Mouse (Mus musculus): Measurements from ENCODE around the gene Cacnb1. TPM values are rescaled to one million over a fixed set of nuclear protein-coding genes. Genes with fewer than 3 reads are reported as not detected.

The Cacnb1 gene
- polyA plus RNA-seq, 1 experiment from 2014 or later: 1.2 TPM

DNA sequence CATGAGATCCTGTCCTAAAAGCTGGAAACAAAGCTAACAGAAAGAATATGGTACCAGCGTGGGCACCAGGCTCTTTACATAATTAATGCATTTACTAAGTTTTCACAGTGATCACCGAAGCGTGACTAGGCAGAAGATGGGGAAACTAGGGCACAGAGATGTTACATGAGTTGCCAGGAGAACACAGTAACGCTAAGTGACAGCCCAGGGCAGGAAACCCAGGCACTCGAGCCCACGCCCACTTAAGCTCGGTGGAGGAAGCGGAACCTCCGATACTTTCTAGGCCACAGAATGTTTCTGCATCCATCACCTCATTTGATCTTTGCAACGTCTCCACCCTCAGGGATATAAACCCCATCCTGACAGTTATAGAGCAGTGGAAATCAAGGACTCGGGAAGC lies 14.7 kb downstream of the Cacnb1 start:
- Histone ChIP-seq H3K4me3 (ENCODE audit: low read depth, low read length) (no peak overlapping the region), H3K27me3 (ENCODE audit: control insufficient read depth, insufficient read depth, low read depth, low read length) (no peaks in the 10 kb centered on the region; the same call in 1 of the 2 replicates), H3K36me3 (ENCODE audit: control insufficient read depth, insufficient read depth) (no peaks in the 10 kb centered on the region), H3K9ac (ENCODE audit: low read depth, low read length) (no peak overlapping the region), H3K4me1 (ENCODE audit: control insufficient read depth, low read depth, low read length) (no peaks in the 10 kb centered on the region), H3K4me2 (ENCODE audit: low read depth, low read length) (no peak overlapping the region), H3K27ac (ENCODE audit: low read length) (no peak overlapping the region), H3K9me3 (replicated peaks; ENCODE audit: control insufficient read depth, low read length) (no peaks in the 10 kb centered on the region)
- ATAC-seq (ENCODE audit: low read depth): no peak
- WGBS (ENCODE audit: insufficient replicate concordance): 45% methylated on average over 11 of the region's 11 CpGs

DNA sequence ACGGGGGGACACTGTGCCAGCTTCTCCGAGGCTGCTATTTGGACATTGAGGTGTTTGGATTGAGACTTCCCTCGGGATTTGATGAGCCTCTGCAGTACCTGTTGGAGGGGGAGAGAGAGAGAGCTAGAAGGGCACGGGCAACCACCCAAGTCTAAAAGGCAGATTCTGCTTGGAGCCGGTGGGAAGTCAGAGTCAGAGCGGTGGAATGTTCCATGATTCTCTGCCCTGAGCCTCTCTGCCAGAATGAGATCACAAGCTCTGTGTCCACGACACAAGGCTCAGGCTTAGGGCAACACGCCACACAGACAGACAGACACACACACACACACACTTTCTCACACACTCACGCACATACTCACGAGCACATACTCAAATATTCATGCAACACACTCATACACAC lies 17.1 kb downstream of the Cacnb1 start:
- H3K9me3 ChIP-seq (replicated peaks; ENCODE audit: control insufficient read depth, low read length): no peaks in the 10 kb centered on the region
- H3K9ac ChIP-seq (ENCODE audit: low read depth, low read length): no peak overlapping the region
- no peaks in the 10 kb centered on the region; the same call in none of the 2 replicates for H3K27me3 ChIP-seq (ENCODE audit: control insufficient read depth, insufficient read depth, low read depth, low read length)
- no peak overlapping the region for H3K4me3 ChIP-seq (ENCODE audit: low read depth, low read length)
- ATAC-seq (ENCODE audit: low read depth): no peak
- H3K4me1 ChIP-seq (ENCODE audit: control insufficient read depth, low read depth, low read length): no peaks in the 10 kb centered on the region
- no peaks in the 10 kb centered on the region for H3K36me3 ChIP-seq (ENCODE audit: control insufficient read depth, insufficient read depth)
- H3K4me2 ChIP-seq (ENCODE audit: low read depth, low read length): no peak overlapping the region
- 68% methylated on average over 10 of the region's 10 CpGs for WGBS (ENCODE audit: insufficient replicate concordance)
- H3K27ac ChIP-seq (ENCODE audit: low read length): no peak overlapping the region

DNA sequence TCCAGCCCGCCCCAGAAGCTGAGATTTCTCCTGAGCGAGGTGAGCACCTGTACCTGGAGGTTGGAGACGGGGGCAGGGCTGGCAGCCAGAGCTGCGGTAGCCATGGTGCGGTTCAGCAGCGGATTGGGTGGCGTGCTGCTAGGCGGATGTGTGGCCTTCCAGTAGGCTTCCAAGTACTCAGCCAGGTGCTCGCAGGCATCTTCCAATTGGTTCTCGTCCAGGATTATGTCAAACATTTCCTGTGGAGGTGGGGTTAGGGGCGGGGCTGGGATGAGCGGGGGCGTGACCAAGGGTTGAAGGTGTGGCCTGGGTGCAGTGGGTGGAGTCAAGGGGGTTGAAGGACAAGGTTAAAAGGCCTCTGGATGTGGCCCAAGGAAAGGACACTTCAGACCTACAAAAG lies 17.8 kb downstream of the Cacnb1 start:
- Histone ChIP-seq H3K9ac (ENCODE audit: low read depth, low read length) (no peak overlapping the region), H3K4me1 (ENCODE audit: control insufficient read depth, low read depth, low read length) (no peaks in the 10 kb centered on the region), H3K27me3 (ENCODE audit: control insufficient read depth, insufficient read depth, low read depth, low read length) (no peaks in the 10 kb centered on the region; the same call in none of the 2 replicates), H3K27ac (ENCODE audit: low read length) (no peak overlapping the region), H3K4me2 (ENCODE audit: low read depth, low read length) (no peak overlapping the region), H3K36me3 (ENCODE audit: control insufficient read depth, insufficient read depth) (no peaks in the 10 kb centered on the region), H3K4me3 (ENCODE audit: low read depth, low read length) (no peak overlapping the region), H3K9me3 (replicated peaks; ENCODE audit: control insufficient read depth, low read length) (no peaks in the 10 kb centered on the region)
- peak; percentile 17; the same call in 1 of the 2 replicates for ATAC-seq (ENCODE audit: low read depth)
- WGBS (ENCODE audit: insufficient replicate concordance): 42% methylated on average over 13 of the region's 13 CpGs

DNA sequence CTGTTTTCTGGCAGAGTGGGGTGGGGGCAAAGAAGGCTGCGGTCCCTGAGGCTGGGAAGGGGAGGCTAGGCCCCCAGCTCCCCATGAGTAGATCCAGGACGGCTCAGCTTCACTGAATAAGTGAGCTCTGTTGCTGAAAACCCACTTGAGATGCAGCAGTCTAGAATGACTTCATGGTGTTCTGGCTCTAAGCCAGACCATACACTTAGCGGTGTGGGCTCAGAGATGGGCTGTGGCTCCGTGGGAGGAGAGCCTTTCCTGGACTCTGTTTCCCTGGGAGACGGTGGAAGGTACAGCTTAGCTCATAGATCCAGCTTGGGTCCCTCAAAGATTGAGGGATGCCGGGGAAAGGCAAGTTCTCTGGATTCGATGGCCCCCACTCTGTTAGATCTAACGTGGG lies 18.7 kb downstream of the Cacnb1 start:
- ATAC-seq (ENCODE audit: low read depth): no peak
- Histone ChIP-seq H3K9me3 (replicated peaks; ENCODE audit: control insufficient read depth, low read length) (no peaks in the 10 kb centered on the region), H3K4me3 (ENCODE audit: low read depth, low read length) (no peak overlapping the region), H3K27me3 (ENCODE audit: control insufficient read depth, insufficient read depth, low read depth, low read length) (no peaks in the 10 kb centered on the region; the same call in none of the 2 replicates), H3K36me3 (ENCODE audit: control insufficient read depth, insufficient read depth) (no peaks in the 10 kb centered on the region), H3K4me1 (ENCODE audit: control insufficient read depth, low read depth, low read length) (peaks cover 2% of the 10 kb centered on the region; the same call in 1 of the 2 replicates), H3K9ac (ENCODE audit: low read depth, low read length) (no peak overlapping the region), H3K4me2 (ENCODE audit: low read depth, low read length) (no peak overlapping the region), H3K27ac (ENCODE audit: low read length) (no peak overlapping the region)
- 66% methylated on average over 8 of the region's 8 CpGs for WGBS (ENCODE audit: insufficient replicate concordance)

DNA sequence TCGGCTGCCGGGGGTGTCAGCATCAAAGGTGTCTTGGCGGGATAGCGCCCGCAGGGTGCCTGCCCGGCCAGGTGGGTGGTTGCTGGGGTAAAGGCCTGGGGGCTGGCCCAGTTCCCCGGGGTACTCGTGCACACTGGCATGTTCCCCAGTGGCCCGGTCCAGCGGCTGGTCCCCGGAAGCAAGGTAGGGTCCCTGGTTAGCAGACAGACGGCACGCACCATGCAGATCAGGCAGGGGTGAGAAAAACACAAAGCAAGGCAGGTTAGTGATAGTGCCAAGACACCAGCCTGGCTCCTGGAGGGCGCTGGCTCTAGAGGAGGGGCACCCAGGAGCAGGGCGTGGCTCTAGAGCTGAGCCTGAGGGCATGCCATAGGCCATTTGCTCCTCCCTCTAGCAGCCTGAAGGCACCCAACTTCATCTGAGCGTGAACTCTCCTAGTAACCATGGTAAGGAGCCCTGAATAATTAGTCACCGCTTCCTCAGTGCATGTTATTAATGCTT lies 19.6 kb downstream of the Cacnb1 start:
- peak overlapping the region; percentile 28 for H3K4me2 ChIP-seq (ENCODE audit: low read depth, low read length)
- H3K4me1 ChIP-seq (ENCODE audit: control insufficient read depth, low read depth, low read length): peaks cover 4% of the 10 kb centered on the region; the same call in 1 of the 2 replicates
- H3K27ac ChIP-seq (ENCODE audit: low read length): no peak overlapping the region
- WGBS (ENCODE audit: insufficient replicate concordance): 29% methylated on average over 17 of the region's 17 CpGs
- ATAC-seq (ENCODE audit: low read depth): 0 out of 2 replicates have a peak, but pooled peaks have one; percentile 9
- H3K36me3 ChIP-seq (ENCODE audit: control insufficient read depth, insufficient read depth): no peaks in the 10 kb centered on the region
- H3K9me3 ChIP-seq (replicated peaks; ENCODE audit: control insufficient read depth, low read length): no peaks in the 10 kb centered on the region
- peak overlapping the region; percentile 1; the same call in 1 of the 2 replicates for H3K4me3 ChIP-seq (ENCODE audit: low read depth, low read length)
- no peak overlapping the region for H3K9ac ChIP-seq (ENCODE audit: low read depth, low read length)
- no peaks in the 10 kb centered on the region; the same call in none of the 2 replicates for H3K27me3 ChIP-seq (ENCODE audit: control insufficient read depth, insufficient read depth, low read depth, low read length)

DNA sequence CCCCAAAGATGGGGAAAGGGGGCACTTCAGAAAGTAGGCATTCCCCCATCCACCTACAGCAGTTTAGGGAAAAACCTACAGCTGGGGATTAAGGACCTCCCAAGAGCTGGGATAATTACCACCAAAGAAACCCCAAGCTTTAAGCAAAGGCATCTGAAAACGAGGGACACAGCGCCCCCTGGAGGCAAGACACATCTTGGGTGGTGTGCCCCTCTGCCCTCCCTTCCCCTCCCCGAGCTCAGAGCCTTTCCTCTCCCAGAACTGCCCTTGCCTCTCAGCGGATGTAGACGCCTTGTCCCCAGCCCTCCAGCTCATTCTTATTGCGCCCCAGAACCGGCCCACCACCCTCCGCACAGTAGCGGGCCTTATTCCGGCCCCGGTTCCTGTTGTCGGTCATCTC lies 20.2 kb downstream of the Cacnb1 start:
- H3K9ac ChIP-seq (ENCODE audit: low read depth, low read length): no peak overlapping the region
- H3K27me3 ChIP-seq (ENCODE audit: control insufficient read depth, insufficient read depth, low read depth, low read length): no peaks in the 10 kb centered on the region; the same call in none of the 2 replicates
- peak overlapping the region; percentile 28 for H3K4me2 ChIP-seq (ENCODE audit: low read depth, low read length)
- 10% methylated on average over 12 of the region's 12 CpGs for WGBS (ENCODE audit: insufficient replicate concordance)
- no peaks in the 10 kb centered on the region for H3K36me3 ChIP-seq (ENCODE audit: control insufficient read depth, insufficient read depth)
- H3K9me3 ChIP-seq (replicated peaks; ENCODE audit: control insufficient read depth, low read length): no peaks in the 10 kb centered on the region
- peak overlapping the region; percentile 1; the same call in 1 of the 2 replicates for H3K4me3 ChIP-seq (ENCODE audit: low read depth, low read length)
- H3K4me1 ChIP-seq (ENCODE audit: control insufficient read depth, low read depth, low read length): peaks cover 8% of the 10 kb centered on the region; the same call in 1 of the 2 replicates
- no peak for ATAC-seq (ENCODE audit: low read depth)
- no peak overlapping the region for H3K27ac ChIP-seq (ENCODE audit: low read length)

DNA sequence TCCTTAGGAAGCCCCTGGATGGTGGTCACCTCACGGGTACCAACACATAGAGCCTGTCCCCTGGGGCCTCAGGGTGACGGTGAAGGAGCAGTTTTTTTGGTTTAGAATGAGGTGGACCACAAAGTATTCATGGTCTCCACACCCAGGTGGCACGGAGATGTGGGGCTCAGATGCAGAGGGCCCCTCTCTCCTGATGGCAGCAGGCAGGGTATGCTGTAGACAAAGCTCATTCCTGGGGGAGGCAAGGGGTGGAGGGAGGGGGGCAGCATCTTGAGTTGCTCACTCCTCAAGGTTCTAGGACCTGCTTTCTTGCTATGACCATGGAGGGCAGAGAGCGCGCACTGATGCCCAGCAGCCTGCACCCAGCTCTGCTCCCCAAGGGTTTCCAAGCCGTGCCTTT lies 20.8 kb downstream of the Cacnb1 start:
- H3K9me3 ChIP-seq (replicated peaks; ENCODE audit: control insufficient read depth, low read length): no peaks in the 10 kb centered on the region
- no peak overlapping the region for H3K27ac ChIP-seq (ENCODE audit: low read length)
- no peak for ATAC-seq (ENCODE audit: low read depth)
- no peak overlapping the region for H3K4me2 ChIP-seq (ENCODE audit: low read depth, low read length)
- H3K9ac ChIP-seq (ENCODE audit: low read depth, low read length): no peak overlapping the region
- H3K4me3 ChIP-seq (ENCODE audit: low read depth, low read length): no peak overlapping the region
- H3K36me3 ChIP-seq (ENCODE audit: control insufficient read depth, insufficient read depth): no peaks in the 10 kb centered on the region
- WGBS (ENCODE audit: insufficient replicate concordance): 51% methylated on average over 6 of the region's 6 CpGs
- peaks cover 8% of the 10 kb centered on the region; the same call in 1 of the 2 replicates for H3K4me1 ChIP-seq (ENCODE audit: control insufficient read depth, low read depth, low read length)
- no peaks in the 10 kb centered on the region; the same call in none of the 2 replicates for H3K27me3 ChIP-seq (ENCODE audit: control insufficient read depth, insufficient read depth, low read depth, low read length)

DNA sequence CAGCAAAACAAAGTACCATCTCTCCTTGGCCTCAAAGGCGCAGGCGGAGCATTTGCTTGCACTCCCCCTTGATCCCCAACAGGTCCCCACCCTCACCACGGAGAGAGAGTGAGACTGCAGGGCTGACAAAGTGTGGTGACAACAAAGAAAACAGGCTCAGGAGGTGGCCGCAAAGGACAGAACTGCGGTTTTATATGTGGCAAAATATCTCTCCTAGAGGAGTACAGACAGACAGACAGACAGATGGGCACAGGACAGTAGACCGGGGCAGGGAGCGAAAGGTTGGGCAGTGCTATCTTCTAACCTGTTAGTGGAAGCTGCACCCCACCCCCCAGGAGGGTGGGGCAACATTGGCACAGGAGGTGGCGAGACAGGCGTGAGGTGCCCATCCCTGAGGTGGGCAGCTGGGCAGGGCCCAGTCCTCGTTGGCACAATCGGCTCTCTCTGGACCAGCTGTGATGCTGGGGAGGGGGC lies 21.4 kb downstream of the Cacnb1 start:
- Histone ChIP-seq H3K9ac (ENCODE audit: low read depth, low read length) (no peak overlapping the region), H3K4me1 (ENCODE audit: control insufficient read depth, low read depth, low read length) (peaks cover 8% of the 10 kb centered on the region; the same call in 1 of the 2 replicates), H3K4me2 (ENCODE audit: low read depth, low read length) (no peak overlapping the region), H3K36me3 (ENCODE audit: control insufficient read depth, insufficient read depth) (no peaks in the 10 kb centered on the region), H3K4me3 (ENCODE audit: low read depth, low read length) (no peak overlapping the region), H3K9me3 (replicated peaks; ENCODE audit: control insufficient read depth, low read length) (no peaks in the 10 kb centered on the region), H3K27me3 (ENCODE audit: control insufficient read depth, insufficient read depth, low read depth, low read length) (no peaks in the 10 kb centered on the region; the same call in none of the 2 replicates), H3K27ac (ENCODE audit: low read length) (no peak overlapping the region)
- ATAC-seq (ENCODE audit: low read depth): no peak
- WGBS (ENCODE audit: insufficient replicate concordance): 30% methylated on average over 11 of the region's 11 CpGs

DNA sequence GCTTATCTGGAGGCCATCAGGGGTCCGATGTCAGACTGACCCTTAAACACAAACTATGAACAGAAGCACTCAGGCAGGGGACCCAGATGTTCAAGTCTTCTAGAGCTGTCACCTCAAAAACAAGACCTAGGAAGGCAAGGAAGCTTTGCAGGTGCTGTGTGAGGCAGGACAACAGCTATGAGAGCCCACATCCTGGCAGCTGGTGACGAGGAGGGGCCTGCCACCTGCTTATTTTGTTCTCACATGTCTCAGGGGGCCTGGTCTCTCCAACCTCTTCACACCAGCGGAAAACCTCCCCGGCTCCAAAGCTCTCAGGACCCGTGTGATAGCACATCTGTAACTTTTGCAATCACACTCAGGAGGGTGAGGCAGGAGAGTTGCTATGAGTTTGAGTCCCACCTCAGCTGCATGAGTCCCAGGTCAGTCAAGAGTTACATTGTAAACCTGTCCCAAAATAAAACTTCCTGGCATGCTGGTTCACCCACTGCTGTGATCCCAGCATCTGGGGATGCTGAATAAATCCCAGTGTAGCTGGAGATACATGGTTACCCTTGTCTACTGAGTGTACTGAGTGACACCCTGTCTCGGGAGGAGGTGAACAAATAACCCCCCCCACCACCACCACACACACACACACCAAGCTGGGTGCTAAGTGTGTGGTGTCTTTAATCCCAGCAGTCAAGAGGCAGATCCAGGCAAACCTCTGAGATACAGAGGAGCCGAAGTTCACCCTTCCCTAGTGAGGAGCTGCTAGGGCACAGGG lies 22.3 kb downstream of the Cacnb1 start:
- Histone ChIP-seq H3K4me3 (ENCODE audit: low read depth, low read length) (no peak overlapping the region), H3K4me2 (ENCODE audit: low read depth, low read length) (no peak overlapping the region), H3K27me3 (ENCODE audit: control insufficient read depth, insufficient read depth, low read depth, low read length) (peaks cover 4% of the 10 kb centered on the region), H3K4me1 (ENCODE audit: control insufficient read depth, low read depth, low read length) (peaks cover 11% of the 10 kb centered on the region), H3K9me3 (replicated peaks; ENCODE audit: control insufficient read depth, low read length) (no peaks in the 10 kb centered on the region), H3K9ac (ENCODE audit: low read depth, low read length) (no peak overlapping the region), H3K27ac (ENCODE audit: low read length) (no peak overlapping the region), H3K36me3 (ENCODE audit: control insufficient read depth, insufficient read depth) (no peaks in the 10 kb centered on the region)
- 24% methylated on average over 7 of the region's 7 CpGs for WGBS (ENCODE audit: insufficient replicate concordance)
- ATAC-seq (ENCODE audit: low read depth): no peak

All from liver, embryonic 16.5 days (tissue).